Mouse (Mus musculus) stomach, adult 2 months (tissue): ENCODE data around the gene Spata33. TPM values are rescaled to one million over a fixed set of nuclear protein-coding genes. Genes with fewer than 3 reads are reported as not detected.

Experiments
- polyA plus RNA-seq: library from polyadenylated mRNA; depleted of rRNA; stranded (reverse); fragments of >200 nt; gene quantifications from 2 replicates; pipeline ENCODE4 v1.2.3, GENCODE M21; 2012; rRNA removed

Gene Spata33
- 0.19 and 0.96 TPM in 2 replicates for polyA plus RNA-seq

DNA sequence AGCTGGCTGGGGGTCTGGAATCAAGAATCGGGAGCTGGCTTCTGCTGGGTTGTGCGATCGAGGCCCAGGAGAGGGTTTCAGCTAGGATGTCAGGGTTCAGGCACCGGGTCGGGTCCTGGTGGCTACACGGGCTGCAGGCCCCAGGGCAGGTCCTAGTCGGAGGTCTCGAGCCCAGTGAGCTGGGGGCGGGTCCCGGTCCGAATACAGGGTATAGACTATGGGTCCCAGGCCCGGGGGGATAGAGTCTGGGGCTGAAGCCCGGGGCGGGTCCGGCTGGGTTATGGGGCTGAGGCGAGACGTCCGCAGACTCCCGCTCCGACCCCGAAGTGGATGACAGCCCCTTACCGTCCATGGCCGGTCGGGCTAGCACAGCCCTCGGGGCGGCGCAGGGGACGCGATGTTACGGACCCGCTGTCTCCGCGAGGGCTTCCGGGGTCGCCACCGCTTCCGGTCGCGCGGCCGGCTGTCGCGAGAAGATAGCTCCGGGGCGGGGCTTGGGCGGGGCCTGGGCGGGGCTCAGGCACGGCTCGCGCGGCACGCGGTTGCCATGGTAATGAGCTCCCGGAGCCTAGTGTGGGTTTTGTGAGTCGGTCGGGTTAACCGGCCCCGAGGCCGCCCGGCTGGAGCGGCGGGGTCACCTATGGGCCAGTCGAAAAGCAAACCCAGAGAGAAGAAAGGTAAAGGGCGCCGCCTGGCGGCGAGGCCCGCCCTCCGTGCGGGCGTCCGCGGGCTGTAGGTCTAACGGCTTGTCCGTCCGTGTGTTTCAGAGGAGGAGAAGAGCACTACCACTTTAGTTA, at the start of gene Spata33, which contains the start of gene Chmp1a:
Spata33 (plus strand) TSS at position 512 of the 797 bp plus-strand sequence.
Chmp1a (minus strand) TSS at position 443 of the 797 bp plus-strand sequence.

GRCm38 (mm10) chr8:123185566-123186409, 26.8 kb upstream of the Spata33 start, which contains the start of gene Dpep1:
Dpep1 (plus strand) TSS chr8:123186242.

DNA sequence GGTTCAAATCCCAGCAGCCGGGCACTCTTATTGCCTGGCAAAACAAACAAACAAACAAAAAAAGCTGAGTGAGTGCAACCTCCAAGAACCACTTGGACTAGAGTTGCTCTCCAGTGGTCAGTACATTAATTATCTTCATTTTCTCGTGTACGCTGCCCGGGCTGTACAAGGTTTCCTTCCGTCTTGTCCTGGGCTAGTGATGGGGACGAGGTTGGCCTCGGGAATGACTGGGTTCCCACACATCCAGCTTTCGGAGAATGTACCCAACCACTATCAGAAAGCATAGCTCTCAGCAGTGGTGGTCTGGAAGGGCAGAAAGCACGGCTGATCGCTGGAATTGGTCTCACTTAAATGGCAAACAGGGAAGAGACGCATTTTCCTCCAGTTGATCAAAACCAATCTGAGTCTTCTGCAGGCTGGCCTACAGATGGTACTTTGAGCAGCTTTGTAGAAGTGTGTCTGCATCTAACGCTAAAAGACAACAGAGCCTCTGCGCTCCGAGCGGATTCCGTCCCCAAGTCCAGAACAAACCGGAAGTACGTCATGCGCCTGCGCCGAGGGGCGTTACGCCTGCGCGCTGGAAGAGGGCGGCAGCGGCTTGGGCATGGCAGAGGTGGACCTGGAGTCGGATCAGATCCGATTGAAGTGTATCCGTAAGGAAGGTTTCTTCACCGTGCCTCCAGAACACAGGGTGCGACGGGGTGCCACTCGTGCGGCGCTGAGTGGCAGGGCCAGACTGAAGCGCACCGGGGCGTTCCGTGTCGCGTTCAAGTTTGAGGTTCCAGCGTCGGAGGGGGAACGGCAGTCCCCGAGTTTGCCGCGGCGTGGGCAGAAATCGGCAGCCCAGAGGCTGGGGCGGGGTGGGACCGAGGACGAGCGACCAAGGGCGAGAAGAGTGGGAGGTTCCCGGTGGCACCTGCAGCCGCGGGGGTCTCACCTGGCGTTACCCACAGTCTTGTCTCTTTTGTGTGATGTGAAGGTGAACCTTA, 11.9 kb downstream of the Spata33 start, which contains the start of gene Cdk10:
Cdk10 (plus strand) TSS at position 565 of the 989 bp plus-strand sequence.

DNA sequence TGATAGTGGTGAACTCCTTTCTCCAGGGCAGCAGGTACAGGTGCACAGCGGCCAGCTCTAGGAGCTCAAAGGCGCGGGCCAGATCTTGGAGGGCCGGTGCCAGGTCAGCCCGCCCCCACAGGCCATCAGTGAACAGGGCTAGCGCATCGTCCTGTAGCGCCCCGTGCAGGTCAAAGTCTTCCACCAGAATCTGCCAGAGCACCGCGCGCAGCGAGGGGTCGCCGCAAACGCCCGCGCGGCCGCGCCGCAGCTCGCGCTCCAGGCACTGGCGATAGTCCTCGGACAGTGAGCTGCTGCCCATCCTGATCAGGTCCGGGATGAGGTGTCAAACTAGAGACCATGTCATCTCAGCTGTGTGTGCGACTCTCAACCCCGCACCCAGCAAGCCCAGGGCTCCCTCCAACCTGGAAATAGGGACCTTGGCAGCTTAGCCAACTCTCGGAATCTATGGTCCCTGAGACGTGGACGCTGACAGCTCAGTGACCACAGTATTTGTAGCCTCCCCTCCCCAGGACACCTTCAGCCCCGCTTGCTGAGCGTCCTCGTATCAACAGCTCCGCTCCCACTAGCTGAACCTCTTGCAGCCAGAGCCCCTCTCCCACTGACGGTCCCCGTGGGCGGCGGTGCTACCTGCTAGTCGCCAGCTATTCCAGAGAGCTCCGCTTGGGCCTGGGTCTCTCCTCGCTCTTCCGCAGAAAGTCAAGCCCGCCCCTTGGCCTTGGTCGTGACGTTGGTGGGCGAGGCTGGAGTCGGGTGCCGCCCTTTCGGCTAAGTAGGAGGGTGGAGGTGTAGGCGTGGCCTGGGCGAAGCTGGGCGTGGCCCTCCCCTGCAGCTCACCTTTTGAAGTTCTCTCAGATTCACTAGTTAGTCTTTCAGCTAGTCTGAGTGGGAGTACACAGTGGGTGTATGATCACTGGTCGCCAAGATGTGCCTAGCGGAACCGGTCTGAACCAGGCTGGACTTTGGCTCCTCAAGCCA, 23.2 kb downstream of the Spata33 start, which contains the start of gene Spata2l:
Spata2l (minus strand) TSS at position 714 of the 978 bp plus-strand sequence.

DNA sequence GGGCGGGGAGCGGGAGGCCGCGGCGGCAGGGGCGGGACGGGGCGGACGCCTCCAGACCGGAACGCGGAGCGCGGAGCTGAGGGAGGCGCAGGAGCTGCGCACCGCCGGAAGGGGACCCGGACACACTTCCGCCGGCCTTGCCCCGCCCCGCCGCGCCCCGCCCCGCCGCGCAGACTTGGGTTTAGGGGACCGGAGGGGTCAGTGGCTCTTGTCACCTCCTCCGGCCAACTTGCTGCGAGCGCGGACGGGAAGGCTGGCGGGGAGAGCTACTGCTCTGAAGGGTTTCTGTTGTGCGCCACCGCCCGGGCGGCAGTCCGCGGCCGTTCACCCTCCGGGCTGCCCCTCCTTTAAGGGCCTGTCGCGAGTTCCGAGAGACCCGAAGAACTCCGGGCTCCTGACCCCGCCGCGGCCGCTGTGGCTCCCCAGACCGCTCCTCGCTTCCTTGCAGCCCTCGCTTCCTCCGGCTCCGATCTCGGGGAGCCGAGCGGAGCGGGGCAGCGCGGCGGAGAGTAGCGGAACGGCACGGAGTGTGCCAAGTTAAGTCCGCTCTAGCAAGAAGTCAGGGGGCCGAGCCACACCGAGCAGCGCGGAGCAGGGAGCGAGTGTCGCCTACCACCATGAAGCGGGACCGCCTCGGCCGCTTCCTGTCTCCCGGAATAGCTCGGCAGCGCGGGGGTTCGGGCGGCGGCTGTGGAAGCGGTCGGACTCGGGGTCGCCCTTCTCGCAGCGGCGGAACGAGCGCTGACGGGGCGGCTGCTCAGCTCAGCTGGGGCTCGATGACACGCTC, 41.7 kb downstream of the Spata33 start, which contains the start of the genes Zfp276 and Vps9d1:
Zfp276 (plus strand) TSS at position 97 of the 787 bp plus-strand sequence.
Vps9d1 (minus strand) TSS at position 250 of the 787 bp plus-strand sequence.

Other genes starting within 250 kb of the Spata33 start
- gene Ankrd11, start 170.6 kb upstream of the Spata33 start, polyA plus RNA-seq = 16.0 and 23.2 TPM in 2 replicates
- gene Spg7, start 149.9 kb upstream of the Spata33 start, polyA plus RNA-seq = 72.5 and 126 TPM in 2 replicates
- gene Rpl13, start 110.5 kb upstream of the Spata33 start, polyA plus RNA-seq = 1,173 and 2,683 TPM in 2 replicates
- gene Cpne7, start 95.5 kb upstream of the Spata33 start, polyA plus RNA-seq = 0.65 and 0.74 TPM in 2 replicates
- gene Sult5a1, start 54.5 kb upstream of the Spata33 start, polyA plus RNA-seq = 0.33 and 2.9 TPM in 2 replicates
- gene Dpep1, start 26.6 kb upstream of the Spata33 start, polyA plus RNA-seq = 7.0 and 7.4 TPM in 2 replicates
- gene Chmp1a, start 69 bp upstream of the Spata33 start, polyA plus RNA-seq = 64.7 and 76.1 TPM in 2 replicates
- 25.0 and 25.3 TPM in 2 replicates for gene Cdk10, start 12.0 kb downstream of the Spata33 start, polyA plus RNA-seq
- 4.4 and 7.0 TPM in 2 replicates for gene Spata2l, start 23.4 kb downstream of the Spata33 start, polyA plus RNA-seq
- gene Zfp276, start 41.4 kb downstream of the Spata33 start, polyA plus RNA-seq = 12.0 and 14.9 TPM in 2 replicates
- 42.1 and 58.2 TPM in 2 replicates for gene Vps9d1, start 41.5 kb downstream of the Spata33 start, polyA plus RNA-seq
- gene Fanca, start 105.7 kb downstream of the Spata33 start, polyA plus RNA-seq = 5.6 and 11.0 TPM in 2 replicates
- gene Spire2, start 119.9 kb downstream of the Spata33 start, polyA plus RNA-seq = 26.4 and 34.4 TPM in 2 replicates
- 64.3 and 69.0 TPM in 2 replicates for gene Tcf25, start 160.9 kb downstream of the Spata33 start, polyA plus RNA-seq
- gene Mc1r, start 194.3 kb downstream of the Spata33 start, polyA plus RNA-seq = not detected in 2 replicates
- gene Tubb3, start 198.6 kb downstream of the Spata33 start, polyA plus RNA-seq = 7.0 and 9.8 TPM in 2 replicates
- 10.6 and 17.1 TPM in 2 replicates for gene Def8, start 210.7 kb downstream of the Spata33 start, polyA plus RNA-seq